Mouse (Mus musculus) forebrain, postnatal 0 days (tissue): ENCODE results near the gene Dcaf17. TPM values are rescaled to one million over a fixed set of nuclear protein-coding genes. Genes with fewer than 3 reads are reported as not detected.

ENCODE experiments used
- ATAC-seq: fragments of 200-750 bp; cut with Nextera tagmentation; 2 replicates; pipeline ENCODE4 v1.8.0; 2017; ENCODE audit warnings: mild to moderate bottlenecking, moderate library complexity
- DNase-seq: peaks from one replicate; pipeline ENCODE4 v3.0.0-alpha.2; 2015
- H3K27ac ChIP-seq: fragments of 300-500 bp; sonication (generic); 2 replicates; pipeline ENCODE4 v1.5.1; 2014; ENCODE audit warnings: low read depth, mild to moderate bottlenecking, antibody characterized with exemption, low read length, moderate library complexity, mixed read lengths
- H3K27me3 ChIP-seq: fragments of 300-500 bp; sonication (generic); 2 replicates; pipeline ENCODE4 v1.6.1; 2014; ENCODE audit warnings: mild to moderate bottlenecking, low read length, mixed read lengths; ENCODE audit not compliant: insufficient read depth
- H3K36me3 ChIP-seq: fragments of 300-500 bp; sonication (generic); 2 replicates; pipeline ENCODE4 v1.6.1; 2014; ENCODE audit warnings: mild to moderate bottlenecking, moderate library complexity; ENCODE audit not compliant: insufficient read depth
- H3K4me1 ChIP-seq: fragments of 300-500 bp; sonication (generic); 2 replicates; pipeline ENCODE4 v1.6.1; 2014; ENCODE audit warnings: antibody characterized with exemption; ENCODE audit not compliant: insufficient read depth
- H3K4me2 ChIP-seq: fragments of 300-500 bp; sonication (generic); 2 replicates; pipeline ENCODE4 v1.6.1; 2014; ENCODE audit warnings: low read depth, mild to moderate bottlenecking, moderate library complexity
- H3K4me3 ChIP-seq: fragments of 300-500 bp; sonication (generic); 2 replicates; pipeline ENCODE4 v1.5.1; 2014; ENCODE audit warnings: low read depth, low read length, mixed read lengths
- H3K9ac ChIP-seq: fragments of 300-500 bp; sonication (generic); 2 replicates; pipeline ENCODE4 v1.6.1; 2014; ENCODE audit warnings: mild to moderate bottlenecking
- H3K9me3 ChIP-seq: fragments of 300-500 bp; sonication (generic); 2 replicates; pipeline ENCODE4 v1.6.1; 2016; ENCODE audit warnings: low read length
- CTCF ChIP-seq: sonication (generic); IDR thresholded peaks from 2 replicates; pipeline ENCODE4 v1.5.1; 2016; ENCODE audit warnings: antibody characterized with exemption, control low read depth, low read depth
- WGBS: fragments of 180-500 bp; shearing (Covaris S2); extraction: QIAGEN DNeasy Blood & Tissue Kit; methylation state at CpG from one replicate; pipeline ENCODE4 v1.1.7; 2014; 5-methylcytosine and 5-hydroxymethylcytosine counted together
- polyA plus RNA-seq: library from polyadenylated mRNA; unstranded; fragments of >200 nt; fragmentation: Nextera tagmentation; extraction: Ambion mirVana; gene quantifications from 2 replicates; pipeline ENCODE4 v1.2.1, GENCODE M21; 2015
- total RNA-seq: library from RNA; depleted of rRNA; stranded (reverse); fragments of >200 nt; gene quantifications from 2 replicates; pipeline ENCODE4 v1.2.3, GENCODE M21; 2014

The Dcaf17 gene
- total and polyA plus RNA-seq, 2 experiments from 2014 or later = 19.1 to 23.7 TPM

- DNase-seq (no peak), ATAC-seq (no peak)
- no peaks in the 10 kb centered on the region for H3K36me3 ChIP-seq
- WGBS = 93% methylated on average over 6 of the region's 6 CpGs
- no peak for TF ChIP-seq CTCF
- peaks cover 10% of the 10 kb centered on the region; the same call in 1 of the 2 replicates for H3K4me1 ChIP-seq
- no peaks in the 10 kb centered on the region for H3K9me3 ChIP-seq
- H3K27me3 ChIP-seq = no peaks in the 10 kb centered on the region
- H3K9ac ChIP-seq = no peak overlapping the region
- H3K4me3 ChIP-seq = no peak overlapping the region
- H3K4me2 ChIP-seq = no peak overlapping the region
- H3K27ac ChIP-seq = no peak overlapping the region
Observed at GRCm38 (mm10) chr2:71023986-71024385, 31.1 kb upstream of the Dcaf17 start.

GRCm38 (mm10) chr2:71025576-71026315 lies 29.4 kb upstream of the Dcaf17 start:
- Histone ChIP-seq H3K36me3 (no peaks in the 10 kb centered on the region), H3K27me3 (no peaks in the 10 kb centered on the region), H3K27ac (no peak overlapping the region), H3K9ac (no peak overlapping the region), H3K4me2 (no peak overlapping the region), H3K4me1 (peaks cover 5% of the 10 kb centered on the region; the same call in 1 of the 2 replicates), H3K9me3 (no peaks in the 10 kb centered on the region), H3K4me3 (no peak overlapping the region)
- WGBS = 44% methylated on average over 12 of the region's 12 CpGs
- DNase-seq = no peak
- no peak for ATAC-seq
- no peak for TF ChIP-seq CTCF

- WGBS = 51% methylated on average over 5 of the region's 5 CpGs
- peak; percentile 49 for TF ChIP-seq CTCF
- Histone ChIP-seq H3K27ac (no peak overlapping the region), H3K9me3 (no peaks in the 10 kb centered on the region), H3K4me1 (peaks cover 3% of the 10 kb centered on the region; the same call in 1 of the 2 replicates), H3K36me3 (no peaks in the 10 kb centered on the region), H3K4me3 (no peak overlapping the region), H3K4me2 (no peak overlapping the region), H3K9ac (no peak overlapping the region), H3K27me3 (no peaks in the 10 kb centered on the region)
- peak; percentile 81 for ATAC-seq
- DNase-seq = peak; percentile 54
Observed at GRCm38 (mm10) chr2:71026787-71027186, 28.3 kb upstream of the Dcaf17 start.

GRCm38 (mm10) chr2:71027631-71028030 lies 27.5 kb upstream of the Dcaf17 start:
- no peaks in the 10 kb centered on the region for H3K27me3 ChIP-seq
- H3K4me1 ChIP-seq = peaks cover 3% of the 10 kb centered on the region; the same call in 1 of the 2 replicates
- H3K9ac ChIP-seq = no peak overlapping the region
- H3K36me3 ChIP-seq = no peaks in the 10 kb centered on the region
- DNase-seq (no peak), ATAC-seq (no peak)
- 98% methylated on average over 9 of the region's 9 CpGs for WGBS
- no peak overlapping the region for H3K27ac ChIP-seq
- no peak overlapping the region for H3K4me2 ChIP-seq
- H3K9me3 ChIP-seq = no peaks in the 10 kb centered on the region
- H3K4me3 ChIP-seq = no peak overlapping the region
- no peak for TF ChIP-seq CTCF

GRCm38 (mm10) chr2:71030663-71031062 lies 24.5 kb upstream of the Dcaf17 start:
- 84% methylated on average over 2 of the region's 2 CpGs for WGBS
- no peak overlapping the region for H3K4me3 ChIP-seq
- TF ChIP-seq CTCF = no peak
- DNase-seq = no peak
- H3K9me3 ChIP-seq = no peaks in the 10 kb centered on the region
- H3K9ac ChIP-seq = no peak overlapping the region
- H3K27ac ChIP-seq = no peak overlapping the region
- peaks cover 4% of the 10 kb centered on the region; the same call in 1 of the 2 replicates for H3K4me1 ChIP-seq
- no peak for ATAC-seq
- H3K4me2 ChIP-seq = no peak overlapping the region
- H3K36me3 ChIP-seq = no peaks in the 10 kb centered on the region
- H3K27me3 ChIP-seq = no peaks in the 10 kb centered on the region

- H3K9ac ChIP-seq = no peak overlapping the region
- peak; percentile 69 for ATAC-seq
- no peaks in the 10 kb centered on the region for H3K9me3 ChIP-seq
- WGBS = 43% methylated on average over 18 of the region's 18 CpGs
- no peak overlapping the region for H3K4me3 ChIP-seq
- H3K36me3 ChIP-seq = no peaks in the 10 kb centered on the region
- peaks cover 4% of the 10 kb centered on the region; the same call in 1 of the 2 replicates for H3K4me1 ChIP-seq
- DNase-seq = no peak
- peak overlapping the region; percentile 28; the same call in 1 of the 2 replicates for H3K4me2 ChIP-seq
- no peak for TF ChIP-seq CTCF
- no peaks in the 10 kb centered on the region for H3K27me3 ChIP-seq
- H3K27ac ChIP-seq = no peak overlapping the region
Observed at GRCm38 (mm10) chr2:71031973-71032794, 22.9 kb upstream of the Dcaf17 start.

- Histone ChIP-seq H3K9ac (no peak overlapping the region), H3K27me3 (no peaks in the 10 kb centered on the region), H3K27ac (no peak overlapping the region), H3K36me3 (no peaks in the 10 kb centered on the region), H3K4me3 (no peak overlapping the region), H3K4me1 (peaks cover 4% of the 10 kb centered on the region; the same call in 1 of the 2 replicates), H3K9me3 (no peaks in the 10 kb centered on the region), H3K4me2 (no peak overlapping the region)
- no peak for TF ChIP-seq CTCF
- ATAC-seq (no peak), DNase-seq (no peak)
- 92% methylated on average over 4 of the region's 4 CpGs for WGBS
Observed at GRCm38 (mm10) chr2:71033014-71033413, 22.1 kb upstream of the Dcaf17 start.
